Mouse (Mus musculus) stomach, postnatal 0 days (tissue): Measurements from ENCODE around the gene Zg16.

Experiments
- CTCF ChIP-seq: IDR thresholded peaks from 2 replicates; pipeline ENCODE4 v1.5.1; 2016; ENCODE audit warnings: antibody characterized with exemption, low read depth, mild to moderate bottlenecking, moderate library complexity
- EP300 ChIP-seq: optimal IDR thresholded peaks from 2 replicates; pipeline ENCODE3; 2016; ENCODE audit warnings: antibody characterized with exemption

- no peak for TF ChIP-seq CTCF
- TF ChIP-seq EP300: no peak
Measured at GRCm38 (mm10) chr7:127011717-127012116, 75.4 kb downstream of the Zg16 start.
